Mouse (Mus musculus) lung, postnatal 14 days (tissue): ENCODE measurements at regions not wholly inside any gene's neighbourhood (a gene's known extent, or its start where the extent isn't known, plus 50 kb on each side); places are given as distances from the start of the nearest gene placed in this dataset.

Source experiments
- DNase-seq: peaks from one replicate; pipeline ENCODE4 v3.0.0; 2021

DNA sequence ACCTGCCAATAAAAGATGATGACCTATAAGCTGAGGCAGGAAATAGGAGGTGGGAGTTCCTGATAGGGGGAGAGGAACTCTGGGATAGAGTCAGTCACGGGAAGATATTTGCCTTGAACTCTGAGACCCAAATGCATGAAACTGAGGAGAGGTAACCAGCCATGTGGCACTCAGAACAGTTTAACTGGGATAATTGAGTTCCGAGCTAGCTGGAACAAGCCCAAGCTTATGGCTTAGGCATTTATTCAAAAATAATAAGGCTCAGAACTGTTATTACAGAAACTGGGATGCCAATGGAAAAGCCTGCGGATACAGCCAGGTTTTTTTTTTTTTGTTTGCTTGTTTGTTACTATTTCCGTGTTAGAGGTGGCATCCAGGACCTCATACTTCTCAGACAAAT is 425.0 kb downstream of the Ate1 start:
- no peak for DNase-seq

DNA sequence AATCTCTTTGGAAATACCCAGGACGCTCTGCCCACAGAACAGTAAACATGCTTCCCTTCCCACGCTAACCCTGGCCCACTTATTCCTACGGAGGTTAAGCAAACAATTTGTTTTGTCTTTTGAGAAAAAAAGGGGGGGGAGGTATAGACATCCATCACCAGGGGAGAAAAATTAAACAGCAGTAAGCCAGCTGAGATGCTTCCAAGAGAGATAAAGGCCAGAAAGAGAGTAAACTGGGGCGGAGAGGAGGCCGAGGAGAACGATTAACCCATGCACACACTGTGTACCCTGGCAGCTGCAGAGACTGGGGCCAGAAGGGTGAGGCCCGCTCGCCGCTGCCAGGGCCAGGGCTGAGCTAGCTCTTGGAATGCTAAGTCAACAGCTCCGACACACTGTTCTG is 421.6 kb downstream of the Ate1 start:
- peak; percentile 27 for DNase-seq

DNA sequence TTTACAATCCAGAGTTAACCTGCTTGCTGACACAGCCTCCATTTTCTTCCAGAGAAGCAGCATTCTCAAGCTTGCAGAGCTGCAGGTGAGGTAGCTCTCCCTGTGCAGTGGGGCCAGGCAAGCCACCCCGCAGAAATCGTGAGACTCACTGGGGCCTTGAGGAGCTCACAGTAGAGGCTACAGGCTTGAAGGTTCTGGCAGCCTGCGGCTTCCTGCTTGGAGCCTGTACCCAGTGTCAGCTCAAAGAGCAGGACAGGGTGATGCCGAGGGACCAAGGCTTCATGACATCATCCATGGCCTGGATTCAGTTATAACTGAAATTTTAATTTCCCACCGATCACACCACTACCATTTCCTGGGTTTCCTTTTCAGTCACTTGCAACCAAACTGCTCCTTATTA is 417.5 kb downstream of the Ate1 start:
- no peak for DNase-seq

DNA sequence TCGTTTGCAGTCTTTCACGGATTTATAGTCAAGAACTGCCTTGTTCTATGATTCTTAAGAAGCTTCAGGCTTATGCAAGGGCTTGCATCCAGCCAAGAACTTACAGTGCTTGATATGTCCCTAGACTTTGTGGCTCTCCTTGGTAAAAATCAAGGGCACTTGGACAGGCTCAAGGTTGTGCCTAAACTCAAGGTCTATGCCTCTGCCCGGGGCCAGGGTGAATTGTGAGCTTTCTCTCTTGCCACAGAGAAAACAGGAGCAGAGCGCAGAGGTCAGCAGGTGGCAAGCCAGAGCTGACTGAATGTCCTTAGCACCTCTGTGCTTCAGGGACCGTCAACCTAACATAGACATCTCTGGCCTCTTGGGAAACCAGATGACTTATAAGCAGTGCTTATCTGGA is 413.2 kb downstream of the Ate1 start:
- no peak for DNase-seq

DNA sequence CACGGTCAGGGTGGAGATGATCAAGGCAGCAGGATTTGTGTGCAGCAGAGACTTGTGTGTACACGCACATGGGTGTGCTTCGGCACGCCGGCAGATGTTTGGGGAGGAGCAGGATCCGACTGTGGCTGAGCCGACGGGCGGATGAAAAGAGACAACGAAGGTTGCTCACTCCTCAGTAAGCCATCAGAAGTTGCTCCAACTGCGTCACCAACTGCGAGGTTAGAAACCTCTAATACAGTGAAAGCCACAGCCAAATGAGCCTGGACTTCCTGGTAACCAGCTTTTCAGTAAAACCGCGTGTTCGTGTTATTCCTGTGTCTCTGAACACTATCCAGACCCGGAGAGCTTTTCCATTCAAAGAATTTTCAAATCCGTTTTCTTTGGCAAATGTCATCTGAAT is 411.8 kb downstream of the Ate1 start:
- DNase-seq: no peak
